Mouse (Mus musculus): ENCODE data around the gene Tlnrd1.
A peak's percentile ranks its signal among the peaks of the same experiment; 100 is the strongest.

DNA sequence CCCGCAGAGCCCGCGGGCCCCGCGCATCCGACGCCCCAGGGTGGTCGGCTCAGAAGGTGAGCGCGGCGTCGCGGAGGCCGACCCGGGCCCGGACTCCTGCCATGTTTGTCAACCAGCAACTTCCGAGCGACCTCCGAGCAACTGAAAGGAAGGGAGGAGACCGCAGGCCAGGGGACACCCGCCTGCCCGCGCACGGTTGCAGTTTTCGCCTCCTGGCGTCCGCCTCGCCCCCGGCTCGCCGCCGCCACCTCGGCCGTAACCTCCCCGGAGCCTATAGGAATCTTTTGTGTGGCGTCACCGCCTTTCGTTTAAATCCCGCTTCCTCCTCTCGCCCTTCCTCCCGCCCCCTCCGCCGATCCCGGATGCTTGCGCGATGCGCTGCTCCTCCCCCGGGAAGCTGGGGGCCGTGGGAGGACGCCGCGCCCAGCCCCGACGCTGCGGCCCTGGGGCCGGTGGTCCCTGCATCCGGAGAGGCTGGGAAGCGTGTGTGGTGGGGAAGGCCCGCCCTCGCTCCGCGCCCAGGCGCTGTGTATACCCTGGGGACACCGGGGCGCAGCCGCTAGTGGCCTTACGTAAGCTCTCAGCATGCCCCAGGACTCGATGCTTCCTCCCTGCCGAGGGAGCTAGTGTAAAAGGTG lies at the start of gene Tlnrd1, which contains the start of gene Mesd:
- TF ChIP-seq POLR2A (IDR thresholded peaks at IDR 0.05; ENCODE audit: insufficient read length, low read depth) (peak; percentile 79), POLR2AphosphoS2 (IDR thresholded peaks at IDR 0.05; ENCODE audit: insufficient read length, low read depth) (peak; percentile 63), TCF3 (IDR thresholded peaks at IDR 0.05; ENCODE audit: insufficient read length, low read depth) (no peak), MYOG (IDR thresholded peaks at IDR 0.05; ENCODE audit: control insufficient read depth in 1 of 3, insufficient read depth in 1 of 3, insufficient read length in 2 of 3, low read depth in 2 of 3) (peak in 1 of 3 experiments; percentile 48), USF1 (IDR thresholded peaks at IDR 0.05; ENCODE audit: low read depth) (no peak), TCF12 (IDR thresholded peaks at IDR 0.05; ENCODE audit: insufficient read depth, poor library complexity, severe bottlenecking) (no peak), CEBPB (IDR thresholded peaks at IDR 0.05; ENCODE audit: insufficient read depth, poor library complexity, severe bottlenecking) (no peak), E2F4 (IDR thresholded peaks at IDR 0.05; ENCODE audit: insufficient read depth) (no peak), MYOD1 (IDR thresholded peaks at IDR 0.05; ENCODE audit: control insufficient read depth in 1 of 3, insufficient read length in 2 of 3, low read depth in 2 of 3) (peak in 1 of 3 experiments; percentile 36), MAX (IDR thresholded peaks at IDR 0.05; ENCODE audit: low read depth) (no peak)
